In genomic region chr4:64274291-64274960, GRCm38 (mm10) we compare ENCODE assay signal across 11 mouse cellular contexts.
DNase-seq lines count a peak whose midpoint lies in the region; ATAC-seq and TF ChIP-seq lines count a peak whose summit lies in the region.
"Had no signal": no experiment of that assay in that cellular context is flagged by ENCODE, and none has a peak within 500 bp of the region (broad histone marks: within the 10 kb centered on the region; RNA-seq: fewer than 3 reads in every experiment).

No protein-coding gene starts in this region.

- no peaks in the 10 kb centered on the region for H3K36me3 ChIP-seq in hindbrain, embryonic 13.5 days
- H3K36me3 ChIP-seq in hindbrain, embryonic 10.5 days: no peaks in the 10 kb centered on the region
- H3K36me3 ChIP-seq in midbrain, postnatal 0 days (ENCODE audit: insufficient read depth, low read length): no peaks in the 10 kb centered on the region
- no peaks in the 10 kb centered on the region for H3K36me3 ChIP-seq in liver, embryonic 11.5 days (ENCODE audit: control insufficient read depth, insufficient read depth, low read length)

- no peak overlapping the region for H3K9ac ChIP-seq in hindbrain, embryonic 13.5 days
- H3K9ac ChIP-seq in midbrain, postnatal 0 days (replicated peaks; ENCODE audit: low read length, poor library complexity, severe bottlenecking): no peak overlapping the region
- no peak overlapping the region for H3K9ac ChIP-seq in liver, embryonic 11.5 days (ENCODE audit: low read depth, low read length)

- no peak for DNase-seq in hindbrain, embryonic 10.5 days (ENCODE audit: low spot score)
- DNase-seq in lung, postnatal 10 days: peak; percentile 16
- no peak for DNase-seq in lung, postnatal 25 days (ENCODE audit: low spot score)
- peak; percentile 2 for DNase-seq in cerebellum, adult 8-10 months
- DNase-seq in midbrain, postnatal 0 days (ENCODE audit: low spot score): peak; percentile 69
- no peak for DNase-seq in liver, embryonic 11.5 days (ENCODE audit: low spot score)
- DNase-seq: adrenal gland, postnatal 36 days; heart, postnatal 14 days; liver; lung, postnatal 14 days had no signal

- H3K4me3 ChIP-seq in hindbrain, embryonic 13.5 days: no peak overlapping the region
- H3K4me3 ChIP-seq in hindbrain, embryonic 10.5 days: no peak overlapping the region
- H3K4me3 ChIP-seq in midbrain, postnatal 0 days (ENCODE audit: low read depth, low read length): no peak overlapping the region
- H3K4me3 ChIP-seq in liver, embryonic 11.5 days (ENCODE audit: low read depth, low read length): no peak overlapping the region

- no peaks in the 10 kb centered on the region for H3K9me3 ChIP-seq in hindbrain, embryonic 13.5 days
- H3K9me3 ChIP-seq in hindbrain, embryonic 10.5 days: no peaks in the 10 kb centered on the region
- no peaks in the 10 kb centered on the region for H3K9me3 ChIP-seq in midbrain, postnatal 0 days (ENCODE audit: low read length)
- H3K9me3 ChIP-seq in liver, embryonic 11.5 days (ENCODE audit: control insufficient read depth, low read length): no peaks in the 10 kb centered on the region

- no peak overlapping the region for H3K27ac ChIP-seq in hindbrain, embryonic 13.5 days
- no peak overlapping the region for H3K27ac ChIP-seq in hindbrain, embryonic 10.5 days
- H3K27ac ChIP-seq in midbrain, postnatal 0 days (ENCODE audit: low read depth, low read length): no peak overlapping the region
- no peak overlapping the region for H3K27ac ChIP-seq in liver, embryonic 11.5 days (ENCODE audit: low read depth, low read length)

- H3K27me3 ChIP-seq in hindbrain, embryonic 13.5 days: no peaks in the 10 kb centered on the region
- H3K27me3 ChIP-seq in hindbrain, embryonic 10.5 days (ENCODE audit: insufficient read depth, poor library complexity, severe bottlenecking): no peaks in the 10 kb centered on the region
- no peaks in the 10 kb centered on the region for H3K27me3 ChIP-seq in midbrain, postnatal 0 days (ENCODE audit: insufficient read depth, low read length)
- H3K27me3 ChIP-seq in liver, embryonic 11.5 days (replicated peaks; ENCODE audit: control insufficient read depth, insufficient read depth, low read length): no peaks in the 10 kb centered on the region

- peak; percentile 90 for ATAC-seq in hindbrain, embryonic 13.5 days (ENCODE audit: low FRiP score)
- peak; percentile 71; the same call in 1 of the 2 replicates for ATAC-seq in midbrain, postnatal 0 days (ENCODE audit: low FRiP score)
- no peak for ATAC-seq in liver, embryonic 11.5 days (replicated peaks; ENCODE audit: low FRiP score)

- H3K4me1 ChIP-seq in hindbrain, embryonic 13.5 days (replicated peaks): no peaks in the 10 kb centered on the region
- H3K4me1 ChIP-seq in hindbrain, embryonic 10.5 days (replicated peaks): no peaks in the 10 kb centered on the region
- no peaks in the 10 kb centered on the region for H3K4me1 ChIP-seq in midbrain, postnatal 0 days (ENCODE audit: insufficient read depth, low read length)
- H3K4me1 ChIP-seq in liver, embryonic 11.5 days (replicated peaks; ENCODE audit: control insufficient read depth, insufficient read depth, low read length): no peaks in the 10 kb centered on the region

- no peak overlapping the region for H3K4me2 ChIP-seq in hindbrain, embryonic 13.5 days
- no peak overlapping the region for H3K4me2 ChIP-seq in midbrain, postnatal 0 days (ENCODE audit: low read depth, low read length, poor library complexity, severe bottlenecking)
- H3K4me2 ChIP-seq in liver, embryonic 11.5 days: no peak overlapping the region

- 85% methylated on average over 3 of the region's 3 CpGs for WGBS in hindbrain, embryonic 13.5 days
- WGBS in hindbrain, embryonic 10.5 days: 90% methylated on average over 3 of the region's 3 CpGs
- 78% methylated on average over 3 of the region's 3 CpGs for WGBS in midbrain, postnatal 0 days
- 87% methylated on average over 3 of the region's 3 CpGs for WGBS in liver, embryonic 11.5 days

- TF ChIP-seq CTCF in midbrain, postnatal 0 days (IDR thresholded peaks at IDR 0.05): no peak

Comparison
In these comparisons a context has a peak if more than half of its experiments do, and no peak if none do; other contexts are left out.
1. DNase-seq: peak in lung, postnatal 10 days (single experiment), cerebellum, adult 8-10 months (single experiment) and midbrain, postnatal 0 days (single experiment); none in hindbrain, embryonic 10.5 days (single experiment), lung, postnatal 25 days (single experiment) and liver, embryonic 11.5 days (single experiment).